Mouse (Mus musculus): ENCODE measurements at regions not wholly inside any gene's neighbourhood (a gene's known extent, or its start where the extent isn't known, plus 50 kb on each side); places are given as distances from the start of the nearest gene placed in this dataset.

GRCm38 (mm10) chr15:24906957-24907356, 506.6 kb downstream of the Basp1 start:
- TF ChIP-seq EP300 (IDR thresholded peaks at IDR 0.05; ENCODE audit: low read depth): no peak
- no peak for TF ChIP-seq CTCF (IDR thresholded peaks at IDR 0.05; ENCODE audit: low read depth)
